Mouse (Mus musculus) gastrocnemius, adult 2 months (tissue): Measurements from ENCODE around the gene Jph4. TPM values are rescaled to one million over a fixed set of nuclear protein-coding genes. Genes with fewer than 3 reads are reported as not detected.
A peak's percentile ranks its signal among the peaks of the same experiment; 100 is the strongest.

Source experiments
- DNase-seq: peaks from one replicate; pipeline ENCODE4 v3.0.0; 2022
- H3K27ac ChIP-seq: fragments of 200-600 bp; 2 replicates; pipeline ENCODE4 v1.8.1; 2022; ENCODE audit warnings: mild to moderate bottlenecking
- H3K4me3 ChIP-seq: fragments of 200-600 bp; 2 replicates; pipeline ENCODE4 v1.8.1; 2022; ENCODE audit warnings: mild to moderate bottlenecking, moderate library complexity
- CTCF ChIP-seq: fragments of 200-600 bp; IDR thresholded peaks from 2 replicates; pipeline ENCODE4 v1.8.1; 2022; ENCODE audit warnings: antibody characterized with exemption, mild to moderate bottlenecking, moderate library complexity
- intact Hi-C: fragments of 180-260 bp; cut with DNase I; formaldehyde crosslinking; loops from one replicate; pipeline ENCODE4 v1.15.1; 2025
- total RNA-seq, 2 experiments: library from RNA; stranded (reverse); gene quantifications; 2 replicates each; pipeline ENCODE4 v1.2.3; 2021

Jph4 gene
- total RNA-seq, 2 experiments from 2014 or later, result 0.08 TPM; not detected in 1

DNA sequence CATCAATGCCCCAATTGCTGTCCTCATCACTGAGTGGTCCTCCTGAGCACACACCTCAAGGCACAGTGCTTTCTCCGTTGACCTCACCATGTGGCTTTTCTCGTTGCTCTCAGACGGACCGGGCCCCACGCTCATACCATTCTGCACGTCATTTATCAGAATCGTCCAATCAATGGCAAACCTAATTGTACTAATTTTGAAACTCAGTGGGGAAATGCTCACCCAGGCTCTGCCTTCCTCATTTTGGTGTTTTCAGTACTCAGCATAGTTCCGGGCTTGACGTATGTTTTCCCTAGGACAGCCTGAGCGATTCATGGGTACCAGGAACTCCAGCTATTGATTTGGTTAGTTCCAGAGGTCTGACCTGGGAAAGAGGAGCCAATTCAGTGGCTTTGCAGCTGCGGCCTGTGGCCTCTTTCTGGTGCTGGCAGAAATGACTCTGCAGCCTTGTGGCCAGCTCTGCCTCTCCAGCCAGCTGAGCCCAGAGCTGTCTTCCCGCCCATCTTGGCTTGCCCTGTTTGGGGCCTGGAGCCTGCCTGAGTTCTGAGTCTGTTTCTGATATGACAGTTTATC lies 30.2 kb upstream of the Jph4 start:
- Histone ChIP-seq H3K27ac (peak overlapping the region; percentile 35; the same call in 1 of the 2 replicates), H3K4me3 (no peak overlapping the region)
- no peak for TF ChIP-seq CTCF
- DNase-seq, result peak; percentile 75
- intact Hi-C loops, result no loop called here

DNA sequence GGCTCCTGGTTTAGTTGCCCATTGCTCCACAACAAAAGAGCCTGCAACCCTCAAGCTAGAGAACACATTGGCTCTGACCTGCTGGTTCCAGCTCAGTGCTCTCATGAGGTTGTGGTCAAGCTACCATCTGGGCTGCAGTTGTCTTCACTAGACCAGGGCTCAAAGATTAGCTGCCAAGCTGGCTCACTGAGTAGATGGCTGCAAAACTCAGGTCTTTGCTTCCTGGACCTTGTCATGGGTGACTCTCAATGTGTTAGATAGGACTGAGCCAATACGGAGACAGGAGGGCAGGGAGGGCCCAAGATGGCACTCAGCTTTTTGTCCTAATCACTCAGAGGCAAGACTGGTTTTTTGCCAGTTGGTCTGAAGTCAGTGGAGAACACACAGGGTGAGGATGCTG lies 29.6 kb upstream of the Jph4 start:
- Histone ChIP-seq H3K27ac (no peak overlapping the region), H3K4me3 (no peak overlapping the region)
- intact Hi-C loops, result no loop called here
- no peak for TF ChIP-seq CTCF
- DNase-seq, result no peak

GRCm38 (mm10) chr14:55139313-55139712 lies 22.6 kb upstream of the Jph4 start:
- intact Hi-C loops, result no loop called here
- no peak for DNase-seq
- Histone ChIP-seq H3K4me3 (no peak overlapping the region), H3K27ac (no peak overlapping the region)
- TF ChIP-seq CTCF, result no peak

GRCm38 (mm10) chr14:55135676-55136075 lies 18.9 kb upstream of the Jph4 start:
- intact Hi-C loops, result no loop called here
- H3K4me3 ChIP-seq, result no peak overlapping the region
- DNase-seq, result no peak
- no peak for TF ChIP-seq CTCF
- H3K27ac ChIP-seq, result no peak overlapping the region

- DNase-seq, result no peak
- H3K4me3 ChIP-seq, result no peak overlapping the region
- intact Hi-C loops, result no loop called here
- no peak overlapping the region for H3K27ac ChIP-seq
- no peak for TF ChIP-seq CTCF
Measured at GRCm38 (mm10) chr14:55126521-55126920, 9.8 kb upstream of the Jph4 start.

DNA sequence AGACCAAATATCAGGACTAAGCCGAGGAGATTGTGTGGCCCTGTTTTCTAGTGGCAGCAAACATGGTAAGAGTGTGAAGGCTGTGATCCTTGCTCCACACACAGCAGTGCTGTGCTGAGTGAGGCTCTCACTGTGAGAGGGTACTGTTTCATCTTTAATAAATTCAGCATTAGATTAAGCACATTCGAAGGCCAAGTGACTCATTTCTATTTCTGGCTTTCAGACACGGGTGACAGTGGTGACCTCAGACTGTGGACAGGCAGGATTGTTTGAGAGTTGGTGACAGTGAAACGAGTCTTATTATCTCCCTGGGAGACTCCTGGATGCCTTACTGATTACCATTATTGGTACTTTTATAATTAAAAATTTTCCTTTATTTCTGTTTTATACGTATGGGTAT lies 9.0 kb upstream of the Jph4 start:
- TF ChIP-seq CTCF, result no peak
- no peak overlapping the region for H3K27ac ChIP-seq
- intact Hi-C loops, result no loop called here
- no peak overlapping the region for H3K4me3 ChIP-seq
- no peak for DNase-seq

GRCm38 (mm10) chr14:55122359-55122758 lies 5.6 kb upstream of the Jph4 start:
- intact Hi-C loops, result loop anchor here (1.0 to 5.0 kb wide), 2 partner anchors 39 to 315 kb away; no protein-coding TSS in a partner anchor
- Histone ChIP-seq H3K27ac (no peak overlapping the region), H3K4me3 (peak overlapping the region; percentile 32)
- no peak for DNase-seq
- TF ChIP-seq CTCF, result no peak

DNA sequence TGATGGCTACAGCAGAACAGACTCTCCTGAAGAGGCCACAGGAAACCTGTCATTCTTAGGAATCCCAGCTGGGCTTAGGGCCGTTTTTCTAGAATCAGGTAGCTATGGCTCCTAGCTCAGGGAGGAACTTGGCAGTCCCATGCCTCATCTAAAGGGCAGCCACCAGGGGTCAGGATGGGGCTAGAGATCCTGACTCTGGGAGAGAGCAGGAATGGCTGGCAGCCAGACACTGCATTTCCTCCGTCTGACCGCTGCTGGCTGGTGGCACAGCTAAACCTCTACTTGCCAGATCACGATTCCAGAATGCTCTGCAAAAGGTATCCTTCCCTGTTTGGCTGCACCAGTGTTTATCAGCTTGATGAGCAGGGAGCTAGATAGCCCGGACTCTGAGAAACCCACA lies 5.2 kb upstream of the Jph4 start:
- Histone ChIP-seq H3K4me3 (peak overlapping the region; percentile 32), H3K27ac (no peak overlapping the region)
- peak; percentile 91 for DNase-seq
- peak; percentile 78 for TF ChIP-seq CTCF
- intact Hi-C loops, result loop anchor here (1.0 to 5.0 kb wide), 2 partner anchors 39 to 315 kb away; no protein-coding TSS in a partner anchor

DNA sequence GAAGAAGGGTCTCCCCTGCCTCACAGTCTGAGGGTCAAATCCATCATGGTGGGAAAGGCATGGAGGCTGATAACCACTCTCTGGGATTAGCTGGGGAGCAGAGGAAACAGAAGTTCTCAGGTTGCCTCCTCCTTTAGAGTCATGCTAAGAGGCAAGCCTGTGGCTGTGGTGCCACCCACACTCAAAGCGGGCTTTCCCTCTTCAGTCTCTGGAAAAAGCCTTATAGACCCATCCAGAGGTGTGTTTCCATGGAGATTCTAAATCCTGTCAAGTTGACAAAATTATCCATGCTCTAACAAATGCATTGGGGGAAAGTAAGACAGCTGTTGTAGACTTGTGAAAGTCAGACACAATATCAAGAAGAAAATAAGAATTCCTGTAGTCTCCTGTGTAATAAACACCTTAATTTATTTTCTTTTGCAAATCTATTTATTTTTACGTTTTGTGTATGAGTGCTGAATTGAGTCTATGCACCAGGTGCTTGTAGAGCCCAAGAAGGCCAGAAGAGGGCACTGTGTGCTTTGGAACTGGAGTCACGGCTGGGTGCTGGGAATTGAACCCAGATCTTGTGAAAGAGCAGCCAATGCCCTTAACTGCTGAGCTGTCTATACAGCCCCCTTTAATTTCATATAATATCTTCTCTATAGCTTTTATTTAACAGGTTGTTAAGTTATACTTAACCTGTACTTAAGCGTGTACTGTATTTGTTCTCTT lies 2.8 kb upstream of the Jph4 start:
- intact Hi-C loops, result loop anchor here (5.0 kb wide), 1 partner anchor 318 kb away; no protein-coding TSS in a partner anchor
- Histone ChIP-seq H3K27ac (no peak overlapping the region), H3K4me3 (no peak overlapping the region)
- DNase-seq, result no peak
- peak; percentile 50 for TF ChIP-seq CTCF

DNA sequence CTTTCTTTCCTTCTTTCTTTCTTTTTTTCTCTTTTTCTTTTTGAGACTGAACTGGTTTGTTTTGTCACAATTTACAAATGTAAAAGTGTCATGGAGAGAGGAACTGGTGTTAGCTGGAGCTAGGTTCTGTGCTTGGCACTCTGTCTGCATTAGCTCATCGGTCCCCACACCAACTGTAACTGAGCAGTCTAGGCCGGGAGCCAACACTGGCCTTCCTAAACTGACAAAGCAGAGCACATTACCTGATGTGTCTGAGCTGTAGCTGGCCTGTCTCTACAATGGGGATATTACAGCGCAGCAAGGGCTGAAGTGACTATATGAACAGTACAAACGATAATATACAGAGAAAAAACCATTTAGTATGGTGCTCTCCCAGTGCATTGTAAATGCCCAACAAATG lies 2.1 kb upstream of the Jph4 start:
- no peak for TF ChIP-seq CTCF
- Histone ChIP-seq H3K4me3 (no peak overlapping the region), H3K27ac (no peak overlapping the region)
- peak; percentile 81 for DNase-seq
- intact Hi-C loops, result no loop called here

GRCm38 (mm10) chr14:55115846-55116245 lies 889 bp downstream of the Jph4 start:
- DNase-seq, result no peak
- H3K4me3 ChIP-seq, result peak overlapping the region; percentile 78
- no peak for TF ChIP-seq CTCF
- intact Hi-C loops, result no loop called here
- no peak overlapping the region for H3K27ac ChIP-seq

- Histone ChIP-seq H3K4me3 (peak overlapping the region; percentile 78), H3K27ac (peak overlapping the region; percentile 54)
- peak; percentile 18; the same call in 1 of the 2 replicates for TF ChIP-seq CTCF
- DNase-seq, result peak; percentile 77
- intact Hi-C loops, result no loop called here
Measured at GRCm38 (mm10) chr14:55114759-55115701, 1.7 kb downstream of the Jph4 start.
